Mouse (Mus musculus): ENCODE results near the gene Ccdc82. TPM values are rescaled to one million over a fixed set of nuclear protein-coding genes. Genes with fewer than 3 reads are reported as not detected.

The Ccdc82 gene
- polyA plus RNA-seq, 1 experiment from 2014 or later: 9.6 TPM

GRCm38 (mm10) chr9:13248104-13248503, 1.3 kb downstream of the Ccdc82 start:
- Histone ChIP-seq H3K27me3 (ENCODE audit: insufficient read depth, low read length) (no peaks in the 10 kb centered on the region), H3K4me3 (ENCODE audit: low read length) (no peak overlapping the region), H3K4me1 (ENCODE audit: insufficient read depth, low read length) (peaks cover 13% of the 10 kb centered on the region), H3K9me3 (ENCODE audit: low read length) (peaks cover 5% of the 10 kb centered on the region; the same call in 1 of the 2 replicates), H3K4me2 (replicated peaks; ENCODE audit: low read depth, low read length) (no peak overlapping the region), H3K9ac (replicated peaks; ENCODE audit: low read length) (no peak overlapping the region), H3K36me3 (ENCODE audit: insufficient read depth, low read length) (no peaks in the 10 kb centered on the region), H3K27ac (ENCODE audit: low read length) (no peak overlapping the region)
- no peak for ATAC-seq (ENCODE audit: low FRiP score, low TSS enrichment)
- 94% methylated on average over 4 of the region's 4 CpGs for WGBS

- H3K9ac ChIP-seq (replicated peaks; ENCODE audit: low read length): no peak overlapping the region
- no peaks in the 10 kb centered on the region for H3K36me3 ChIP-seq (ENCODE audit: insufficient read depth, low read length)
- H3K27ac ChIP-seq (ENCODE audit: low read length): no peak overlapping the region
- H3K4me2 ChIP-seq (replicated peaks; ENCODE audit: low read depth, low read length): no peak overlapping the region
- 82% methylated on average over 2 of the region's 2 CpGs for WGBS
- no peak overlapping the region for H3K4me3 ChIP-seq (ENCODE audit: low read length)
- ATAC-seq (ENCODE audit: low FRiP score, low TSS enrichment): no peak
- no peaks in the 10 kb centered on the region for H3K27me3 ChIP-seq (ENCODE audit: insufficient read depth, low read length)
- H3K4me1 ChIP-seq (ENCODE audit: insufficient read depth, low read length): peaks cover 3% of the 10 kb centered on the region; the same call in 1 of the 2 replicates
- H3K9me3 ChIP-seq (ENCODE audit: low read length): no peaks in the 10 kb centered on the region
These were observed 4.5 kb downstream of the Ccdc82 start for GRCm38 (mm10) chr9:13251251-13251650.

GRCm38 (mm10) chr9:13256726-13257125, 10.0 kb downstream of the Ccdc82 start:
- Histone ChIP-seq H3K4me2 (replicated peaks; ENCODE audit: low read depth, low read length) (no peak overlapping the region), H3K27me3 (ENCODE audit: insufficient read depth, low read length) (no peaks in the 10 kb centered on the region), H3K9ac (replicated peaks; ENCODE audit: low read length) (no peak overlapping the region), H3K27ac (ENCODE audit: low read length) (no peak overlapping the region), H3K36me3 (ENCODE audit: insufficient read depth, low read length) (no peaks in the 10 kb centered on the region), H3K4me3 (ENCODE audit: low read length) (no peak overlapping the region), H3K9me3 (ENCODE audit: low read length) (no peaks in the 10 kb centered on the region), H3K4me1 (ENCODE audit: insufficient read depth, low read length) (no peaks in the 10 kb centered on the region)
- 94% methylated on average over 1 of the region's 1 CpGs for WGBS
- ATAC-seq (ENCODE audit: low FRiP score, low TSS enrichment): no peak

- no peaks in the 10 kb centered on the region for H3K9me3 ChIP-seq (ENCODE audit: low read length)
- 95% methylated on average over 2 of the region's 2 CpGs for WGBS
- H3K27me3 ChIP-seq (ENCODE audit: insufficient read depth, low read length): no peaks in the 10 kb centered on the region
- H3K4me2 ChIP-seq (replicated peaks; ENCODE audit: low read depth, low read length): no peak overlapping the region
- no peak overlapping the region for H3K4me3 ChIP-seq (ENCODE audit: low read length)
- no peaks in the 10 kb centered on the region for H3K36me3 ChIP-seq (ENCODE audit: insufficient read depth, low read length)
- no peak overlapping the region for H3K9ac ChIP-seq (replicated peaks; ENCODE audit: low read length)
- no peak for ATAC-seq (ENCODE audit: low FRiP score, low TSS enrichment)
- no peak overlapping the region for H3K27ac ChIP-seq (ENCODE audit: low read length)
- no peaks in the 10 kb centered on the region for H3K4me1 ChIP-seq (ENCODE audit: insufficient read depth, low read length)
These were observed 11.4 kb downstream of the Ccdc82 start for GRCm38 (mm10) chr9:13258173-13258572.

GRCm38 (mm10) chr9:13260980-13261379, 14.2 kb downstream of the Ccdc82 start:
- Histone ChIP-seq H3K4me3 (ENCODE audit: low read length) (no peak overlapping the region), H3K9ac (replicated peaks; ENCODE audit: low read length) (no peak overlapping the region), H3K4me1 (ENCODE audit: insufficient read depth, low read length) (no peaks in the 10 kb centered on the region), H3K4me2 (replicated peaks; ENCODE audit: low read depth, low read length) (no peak overlapping the region), H3K27ac (ENCODE audit: low read length) (no peak overlapping the region), H3K9me3 (ENCODE audit: low read length) (no peaks in the 10 kb centered on the region), H3K36me3 (ENCODE audit: insufficient read depth, low read length) (no peaks in the 10 kb centered on the region), H3K27me3 (ENCODE audit: insufficient read depth, low read length) (no peaks in the 10 kb centered on the region)
- no peak for ATAC-seq (ENCODE audit: low FRiP score, low TSS enrichment)
- WGBS: 81% methylated on average over 3 of the region's 3 CpGs

GRCm38 (mm10) chr9:13273219-13273618, 26.5 kb downstream of the Ccdc82 start:
- H3K27ac ChIP-seq (ENCODE audit: low read length): no peak overlapping the region
- no peak overlapping the region for H3K9ac ChIP-seq (replicated peaks; ENCODE audit: low read length)
- no peak for ATAC-seq (ENCODE audit: low FRiP score, low TSS enrichment)
- H3K4me2 ChIP-seq (replicated peaks; ENCODE audit: low read depth, low read length): no peak overlapping the region
- no peaks in the 10 kb centered on the region for H3K4me1 ChIP-seq (ENCODE audit: insufficient read depth, low read length)
- no peaks in the 10 kb centered on the region for H3K27me3 ChIP-seq (ENCODE audit: insufficient read depth, low read length)
- no peaks in the 10 kb centered on the region for H3K9me3 ChIP-seq (ENCODE audit: low read length)
- no peaks in the 10 kb centered on the region for H3K36me3 ChIP-seq (ENCODE audit: insufficient read depth, low read length)
- no peak overlapping the region for H3K4me3 ChIP-seq (ENCODE audit: low read length)
- WGBS: 93% methylated on average over 1 of the region's 1 CpGs

- WGBS: 62% methylated on average over 2 of the region's 2 CpGs
These were observed 40.7 kb downstream of the Ccdc82 start for GRCm38 (mm10) chr9:13287482-13287881.

GRCm38 (mm10) chr9:13296274-13297121, 49.7 kb downstream of the Ccdc82 start:
- no peaks in the 10 kb centered on the region for H3K9me3 ChIP-seq (ENCODE audit: low read length)
- peaks cover 40% of the 10 kb centered on the region for H3K4me1 ChIP-seq (ENCODE audit: insufficient read depth, low read length)
- peak overlapping the region; percentile 99 for H3K4me2 ChIP-seq (replicated peaks; ENCODE audit: low read depth, low read length)
- under 1% methylated on average over 25 of the region's 28 CpGs for WGBS
- H3K36me3 ChIP-seq (ENCODE audit: insufficient read depth, low read length): no peaks in the 10 kb centered on the region
- H3K27me3 ChIP-seq (ENCODE audit: insufficient read depth, low read length): no peaks in the 10 kb centered on the region
- peak overlapping the region; percentile 83 for H3K27ac ChIP-seq (ENCODE audit: low read length)
- peak; percentile 96 for ATAC-seq (ENCODE audit: low FRiP score, low TSS enrichment)
- H3K9ac ChIP-seq (replicated peaks; ENCODE audit: low read length): peak overlapping the region; percentile 83
- peak overlapping the region; percentile 71 for H3K4me3 ChIP-seq (ENCODE audit: low read length)

More at GRCm38 (mm10) chr9:13287482-13287881, 40.7 kb downstream of the Ccdc82 start:
- no peaks in the 10 kb centered on the region for H3K4me1 ChIP-seq (ENCODE audit: insufficient read depth, low read length)
- no peak overlapping the region for H3K27ac ChIP-seq (ENCODE audit: low read length)
- H3K4me3 ChIP-seq (ENCODE audit: low read length): no peak overlapping the region
- no peaks in the 10 kb centered on the region for H3K27me3 ChIP-seq (ENCODE audit: insufficient read depth, low read length)
- H3K36me3 ChIP-seq (ENCODE audit: insufficient read depth, low read length): 0 out of 2 replicates have a peak, but pooled peaks cover 5% of the 10 kb centered on the region
- no peak overlapping the region for H3K9ac ChIP-seq (replicated peaks; ENCODE audit: low read length)
- no peaks in the 10 kb centered on the region for H3K9me3 ChIP-seq (ENCODE audit: low read length)
- no peak overlapping the region for H3K4me2 ChIP-seq (replicated peaks; ENCODE audit: low read depth, low read length)
- no peak for ATAC-seq (ENCODE audit: low FRiP score, low TSS enrichment)

- H3K27me3 ChIP-seq (ENCODE audit: insufficient read depth, low read length): no peaks in the 10 kb centered on the region
- H3K4me1 ChIP-seq (ENCODE audit: insufficient read depth, low read length): peaks cover 47% of the 10 kb centered on the region
- no peaks in the 10 kb centered on the region for H3K9me3 ChIP-seq (ENCODE audit: low read length)
- peak overlapping the region; percentile 99 for H3K4me2 ChIP-seq (replicated peaks; ENCODE audit: low read depth, low read length)
- ATAC-seq (ENCODE audit: low FRiP score, low TSS enrichment): no peak
- WGBS: 0% methylated on average over 12 of the region's 12 CpGs
- H3K4me3 ChIP-seq (ENCODE audit: low read length): peak overlapping the region; percentile 71
- H3K27ac ChIP-seq (ENCODE audit: low read length): peak overlapping the region; percentile 83
- peak overlapping the region; percentile 83 for H3K9ac ChIP-seq (replicated peaks; ENCODE audit: low read length)
- no peaks in the 10 kb centered on the region for H3K36me3 ChIP-seq (ENCODE audit: insufficient read depth, low read length)
These were observed 50.4 kb downstream of the Ccdc82 start for GRCm38 (mm10) chr9:13297122-13297667.

All from kidney, embryonic 16.5 days (tissue).